Mouse (Mus musculus): ENCODE measurements around the gene Zfp672.

DNA sequence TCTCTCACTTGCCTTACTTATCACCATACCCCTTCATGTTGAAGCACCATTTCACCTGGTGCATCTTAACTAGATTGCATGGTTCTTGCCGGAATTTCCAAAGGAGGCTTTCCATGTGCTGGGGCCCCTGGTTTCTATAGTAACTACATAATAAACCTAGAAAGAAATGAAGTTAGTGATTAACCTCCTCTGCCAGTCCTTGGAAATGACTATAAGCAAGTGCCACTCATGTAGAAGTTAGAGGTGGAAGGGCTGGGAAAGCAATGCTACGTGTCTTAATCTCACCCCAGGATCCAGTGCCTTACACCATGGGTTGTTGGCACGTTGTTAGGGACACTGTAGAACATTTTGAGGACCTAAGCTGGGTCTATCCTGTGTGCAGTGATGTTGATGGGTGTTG is 34.3 kb upstream of the Zfp672 start:
- no peak for TF ChIP-seq CTCF (IDR thresholded peaks at IDR 0.05; ENCODE audit: control insufficient read depth, insufficient read depth, insufficient read length)
- TF ChIP-seq MAX (IDR thresholded peaks at IDR 0.05) = no peak
- TF ChIP-seq CEBPB (IDR thresholded peaks at IDR 0.05; ENCODE audit: low read depth) = no peak
- TF ChIP-seq MYOG (IDR thresholded peaks at IDR 0.05; ENCODE audit: control insufficient read depth, extremely low read depth, insufficient read length) = no peak
- TF ChIP-seq USF1 (IDR thresholded peaks at IDR 0.05; ENCODE audit: low read depth) = no peak
